Mouse (Mus musculus): ENCODE measurements around the gene Mov10l1. TPM values are rescaled to one million over a fixed set of nuclear protein-coding genes. Genes with fewer than 3 reads are reported as not detected.

Gene Mov10l1
- polyA plus RNA-seq (2012; ENCODE audit: insufficient read depth, insufficient read length, missing spikeins) = not detected in 2 replicates

GRCm38 (mm10) chr15:88982534-88983079 is at the start of gene Mov10l1:
Gene Mov10l1, plus strand, starts transcription at chr15:88982909.
- H3K27ac ChIP-seq (ENCODE audit: insufficient read depth, low read depth, low read length) = no peak within 1 kb of the TSS
- H3K4me3 ChIP-seq (ENCODE audit: insufficient read depth, low read length) = no peak within 1 kb of the TSS
- H3K4me1 ChIP-seq (ENCODE audit: control insufficient read depth, insufficient read depth, low read length) = no peaks in the 10 kb centered on the region
- TF ChIP-seq CTCF (IDR thresholded peaks at IDR 0.05; ENCODE audit: low read depth, low read length) (no peak), POLR2A (IDR thresholded peaks at IDR 0.05; ENCODE audit: borderline replicate concordance, low read depth, low read length) (no peak)

DNA sequence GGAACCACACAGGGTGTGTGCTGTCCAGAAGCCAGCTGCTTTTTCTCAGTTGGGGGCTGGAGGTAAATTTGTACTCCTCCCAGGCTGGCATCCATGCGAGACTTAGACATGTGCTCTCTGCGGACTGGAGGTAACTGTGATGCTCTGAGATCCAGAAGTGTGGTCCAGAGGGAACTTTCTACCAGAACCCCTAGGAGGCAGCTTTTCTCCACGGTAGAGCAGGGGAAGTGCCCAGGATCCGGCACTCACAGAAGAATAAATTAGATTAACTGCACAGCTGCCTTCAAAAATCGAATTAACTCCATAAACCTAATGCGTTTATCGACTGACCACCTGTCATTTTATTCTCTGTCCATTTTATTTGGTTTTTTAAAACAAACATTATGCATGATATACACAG is 48.6 kb upstream of the Mov10l1 start:
- TF ChIP-seq POLR2A (IDR thresholded peaks at IDR 0.05; ENCODE audit: borderline replicate concordance, low read depth, low read length) (no peak), CTCF (IDR thresholded peaks at IDR 0.05; ENCODE audit: low read depth, low read length) (no peak)
- Histone ChIP-seq H3K4me1 (ENCODE audit: control insufficient read depth, insufficient read depth, low read length) (peaks cover 21% of the 10 kb centered on the region), H3K27ac (ENCODE audit: insufficient read depth, low read depth, low read length) (no peak overlapping the region), H3K4me3 (ENCODE audit: insufficient read depth, low read length) (no peak overlapping the region)

DNA sequence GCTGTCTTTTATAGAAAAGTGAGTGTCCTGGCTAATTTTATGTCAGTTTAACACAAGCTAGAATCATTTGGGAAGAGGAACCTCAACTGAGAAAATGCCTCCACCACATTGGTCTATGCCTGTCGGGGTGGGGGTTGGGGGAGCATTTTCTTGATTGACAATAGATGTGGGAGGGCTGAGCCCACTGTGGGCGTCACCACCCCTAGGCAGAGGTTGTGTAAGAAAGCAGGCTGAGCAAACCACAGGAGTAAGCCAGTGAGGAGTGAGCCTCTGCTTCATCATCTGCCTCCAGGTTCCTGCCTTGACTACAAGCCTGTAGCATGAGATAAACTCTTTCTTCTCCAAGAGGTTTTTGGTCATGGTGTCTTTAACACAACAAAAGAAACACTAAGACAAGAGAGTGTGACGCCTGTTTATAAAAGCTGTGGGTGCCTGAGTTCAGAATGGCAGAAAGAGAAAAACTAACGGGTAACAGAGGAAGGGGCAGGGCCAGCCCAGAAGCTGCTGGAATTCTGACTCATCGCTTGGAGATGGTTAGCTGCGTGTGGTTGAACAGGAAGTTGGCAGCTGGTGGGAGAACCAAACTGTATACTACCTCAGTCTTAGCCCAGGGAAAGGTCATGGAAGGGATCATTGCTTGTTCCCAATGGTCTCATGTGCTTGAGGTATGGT is 46.0 kb upstream of the Mov10l1 start:
- Histone ChIP-seq H3K27ac (ENCODE audit: insufficient read depth, low read depth, low read length) (peak overlapping the region; percentile 59), H3K4me1 (ENCODE audit: control insufficient read depth, insufficient read depth, low read length) (peaks cover 31% of the 10 kb centered on the region), H3K4me3 (ENCODE audit: insufficient read depth, low read length) (no peak overlapping the region)
- TF ChIP-seq CTCF (IDR thresholded peaks at IDR 0.05; ENCODE audit: low read depth, low read length) (no peak), POLR2A (IDR thresholded peaks at IDR 0.05; ENCODE audit: borderline replicate concordance, low read depth, low read length) (no peak)

DNA sequence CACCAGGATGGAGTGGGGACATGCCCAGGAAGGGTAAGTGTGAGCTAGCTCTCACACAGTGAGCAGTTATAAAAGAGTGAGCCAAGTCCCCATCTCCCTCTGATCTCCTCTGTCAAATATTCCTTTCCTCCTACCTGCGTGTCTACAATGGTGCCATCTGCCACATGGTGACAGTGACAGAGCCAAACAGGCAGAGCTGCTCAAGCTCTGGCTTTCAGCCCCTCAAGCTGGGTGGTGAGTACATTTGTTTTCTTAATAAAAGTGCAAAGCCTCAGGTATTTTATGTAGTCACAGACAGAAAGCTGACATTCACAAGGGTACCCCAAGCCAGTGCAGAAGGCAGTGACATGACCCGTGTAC is 45.4 kb upstream of the Mov10l1 start:
- Histone ChIP-seq H3K4me1 (ENCODE audit: control insufficient read depth, insufficient read depth, low read length) (peaks cover 31% of the 10 kb centered on the region), H3K4me3 (ENCODE audit: insufficient read depth, low read length) (no peak overlapping the region), H3K27ac (ENCODE audit: insufficient read depth, low read depth, low read length) (peak overlapping the region; percentile 38)
- TF ChIP-seq CTCF (IDR thresholded peaks at IDR 0.05; ENCODE audit: low read depth, low read length) (no peak), POLR2A (IDR thresholded peaks at IDR 0.05; ENCODE audit: borderline replicate concordance, low read depth, low read length) (no peak)

- TF ChIP-seq CTCF (IDR thresholded peaks at IDR 0.05; ENCODE audit: low read depth, low read length) (no peak), POLR2A (IDR thresholded peaks at IDR 0.05; ENCODE audit: borderline replicate concordance, low read depth, low read length) (no peak)
- Histone ChIP-seq H3K27ac (ENCODE audit: insufficient read depth, low read depth, low read length) (no peak overlapping the region), H3K4me1 (ENCODE audit: control insufficient read depth, insufficient read depth, low read length) (peaks cover 18% of the 10 kb centered on the region), H3K4me3 (ENCODE audit: insufficient read depth, low read length) (no peak overlapping the region)
Observed at GRCm38 (mm10) chr15:88942783-88943182, 39.9 kb upstream of the Mov10l1 start.

DNA sequence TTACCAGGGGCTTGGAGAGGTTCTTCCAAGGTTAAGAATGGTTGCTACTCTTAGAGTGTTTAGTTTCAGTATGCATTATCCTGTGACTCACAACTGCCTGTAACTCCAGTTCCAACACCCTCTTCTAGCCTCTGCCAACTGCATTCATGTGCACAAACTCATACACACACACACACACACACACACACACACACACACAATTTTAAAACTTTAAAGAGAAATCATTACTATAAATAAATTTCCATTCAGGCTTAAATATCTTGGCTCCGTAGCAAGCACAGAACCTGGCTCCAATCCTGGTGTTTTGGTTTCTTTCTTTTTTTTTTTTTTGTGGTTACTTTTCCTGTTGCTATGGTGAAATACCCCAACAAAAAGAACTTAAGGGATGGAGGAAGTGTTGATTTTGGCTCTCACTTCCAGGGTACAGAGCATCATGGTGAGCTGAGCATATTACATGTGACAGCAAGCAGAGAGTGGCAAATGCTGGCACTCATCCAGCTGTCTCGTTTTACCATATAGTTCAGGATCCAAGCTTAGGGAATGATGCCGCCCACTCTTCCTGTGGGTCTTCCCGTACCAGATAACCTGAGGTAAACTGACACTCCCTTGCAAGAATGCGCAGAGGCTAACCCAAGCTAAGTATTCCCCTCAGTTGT is 38.7 kb upstream of the Mov10l1 start:
- no peak for TF ChIP-seq POLR2A (IDR thresholded peaks at IDR 0.05; ENCODE audit: borderline replicate concordance, low read depth, low read length)
- TF ChIP-seq CTCF (IDR thresholded peaks at IDR 0.05; ENCODE audit: low read depth, low read length) = no peak
- Histone ChIP-seq H3K4me1 (ENCODE audit: control insufficient read depth, insufficient read depth, low read length) (peaks cover 16% of the 10 kb centered on the region), H3K27ac (ENCODE audit: insufficient read depth, low read depth, low read length) (no peak overlapping the region), H3K4me3 (ENCODE audit: insufficient read depth, low read length) (no peak overlapping the region)

DNA sequence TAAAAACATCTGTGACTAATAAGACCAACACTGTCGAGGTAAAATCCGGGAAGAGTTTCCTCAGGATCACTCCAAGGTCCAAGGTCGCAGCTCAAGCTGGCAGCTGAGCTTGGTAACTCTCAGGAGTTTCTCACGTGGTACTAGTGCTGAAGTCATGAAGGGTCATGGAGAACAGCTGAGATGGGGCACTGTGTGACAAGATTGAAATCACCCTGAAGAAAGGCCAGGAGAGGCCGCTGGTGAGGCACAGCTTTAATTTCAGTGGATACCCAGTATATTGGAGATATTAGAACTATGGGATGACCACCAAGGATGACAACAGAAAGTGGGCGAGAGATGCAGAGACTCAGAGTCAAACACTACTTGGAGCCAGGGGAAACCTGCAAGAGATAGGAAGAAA is 35.9 kb upstream of the Mov10l1 start:
- Histone ChIP-seq H3K4me1 (ENCODE audit: control insufficient read depth, insufficient read depth, low read length) (peaks cover 5% of the 10 kb centered on the region), H3K4me3 (ENCODE audit: insufficient read depth, low read length) (no peak overlapping the region), H3K27ac (ENCODE audit: insufficient read depth, low read depth, low read length) (no peak overlapping the region)
- no peak for TF ChIP-seq CTCF (IDR thresholded peaks at IDR 0.05; ENCODE audit: low read depth, low read length)
- TF ChIP-seq POLR2A (IDR thresholded peaks at IDR 0.05; ENCODE audit: borderline replicate concordance, low read depth, low read length) = no peak

DNA sequence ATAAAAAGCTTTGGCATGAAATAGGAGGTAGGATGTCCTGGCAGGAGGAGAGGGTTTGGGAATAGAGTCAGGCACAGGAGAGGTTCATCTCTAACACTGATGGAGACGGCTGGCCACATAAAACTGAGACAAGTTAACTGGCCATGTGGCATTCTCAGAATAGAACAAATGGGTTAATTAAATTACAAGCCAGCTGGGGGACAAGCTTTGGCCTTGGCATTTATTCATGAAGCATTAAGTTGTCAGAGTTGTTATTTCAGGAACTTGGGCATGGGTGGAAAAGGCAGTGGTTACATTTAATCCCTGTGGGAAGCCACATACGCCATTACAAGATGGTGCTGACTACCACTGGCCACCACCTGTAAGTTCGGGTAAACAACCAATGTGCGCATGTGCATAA is 31.5 kb upstream of the Mov10l1 start:
- TF ChIP-seq CTCF (IDR thresholded peaks at IDR 0.05; ENCODE audit: low read depth, low read length) (no peak), POLR2A (IDR thresholded peaks at IDR 0.05; ENCODE audit: borderline replicate concordance, low read depth, low read length) (no peak)
- Histone ChIP-seq H3K4me1 (ENCODE audit: control insufficient read depth, insufficient read depth, low read length) (peaks cover 5% of the 10 kb centered on the region), H3K27ac (ENCODE audit: insufficient read depth, low read depth, low read length) (no peak overlapping the region), H3K4me3 (ENCODE audit: insufficient read depth, low read length) (no peak overlapping the region)

GRCm38 (mm10) chr15:88954368-88955072 is 28.2 kb upstream of the Mov10l1 start, which contains the start of gene Ttll8:
Gene Ttll8, minus strand, starts transcription at chr15:88954418.
- Histone ChIP-seq H3K27ac (ENCODE audit: insufficient read depth, low read depth, low read length) (no peak within 1 kb of the TSS), H3K4me1 (ENCODE audit: control insufficient read depth, insufficient read depth, low read length) (peaks cover 5% of the 10 kb centered on the region), H3K4me3 (ENCODE audit: insufficient read depth, low read length) (peak within 1 kb of the TSS; percentile 25)
- no peak for TF ChIP-seq POLR2A (IDR thresholded peaks at IDR 0.05; ENCODE audit: borderline replicate concordance, low read depth, low read length)
- no peak for TF ChIP-seq CTCF (IDR thresholded peaks at IDR 0.05; ENCODE audit: low read depth, low read length)
